Comparison of ENCODE assay signal across 8 mouse cellular contexts in the genomic region with DNA sequence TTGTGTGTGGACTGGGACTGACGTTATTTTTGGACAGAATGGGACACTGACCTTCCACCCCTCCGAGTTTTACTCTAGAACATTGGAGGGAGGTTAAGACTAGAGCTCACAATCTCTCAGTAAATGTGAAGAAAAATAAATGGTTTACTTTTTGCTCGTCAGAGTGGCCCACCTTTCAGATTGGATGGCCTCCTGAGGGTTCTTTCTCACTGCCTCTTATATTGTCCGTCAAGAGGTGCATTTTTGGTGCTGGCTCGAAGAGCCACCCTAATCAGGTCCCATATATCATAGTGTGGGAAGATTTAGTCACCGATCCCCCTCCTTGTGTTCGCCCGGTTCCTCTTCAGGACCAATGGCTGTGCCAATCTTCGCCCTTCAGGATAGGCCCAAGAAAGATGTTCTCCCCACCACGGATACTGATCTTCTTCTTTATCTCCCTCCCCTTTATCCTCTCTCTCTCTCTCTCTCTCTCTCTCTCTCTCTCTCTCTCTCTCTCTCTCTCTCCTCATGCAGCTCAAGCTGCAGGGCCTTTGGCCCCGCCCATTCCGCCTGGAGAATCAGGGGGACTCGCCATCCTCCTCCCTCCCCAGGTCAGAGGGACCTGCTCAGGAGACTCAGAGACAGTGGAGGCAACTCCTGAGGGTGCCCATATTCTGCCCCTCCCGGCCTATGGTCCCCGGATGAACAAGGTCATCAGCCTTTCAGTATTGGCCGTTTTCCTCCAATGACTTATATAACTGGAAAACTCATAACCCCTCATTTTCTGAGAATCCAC. TPM values are rescaled to one million over a fixed set of nuclear protein-coding genes. Genes with fewer than 3 reads are reported as not detected.
DNase-seq lines count a peak whose midpoint lies in the region; ATAC-seq and TF ChIP-seq lines count a peak whose summit lies in the region.

No protein-coding gene starts in this region.

- no peak for ATAC-seq in lung, embryonic 14.5 days (ENCODE audit: insufficient read depth)
- ATAC-seq in forebrain, postnatal 0 days = no peak
- no peak for ATAC-seq in midbrain, embryonic 12.5 days (ENCODE audit: low FRiP score, low read depth)

- H3K9ac ChIP-seq in lung, embryonic 14.5 days = peak overlapping the region; percentile 89
- H3K9ac ChIP-seq in forebrain, postnatal 0 days = peak overlapping the region; percentile 66
- peak overlapping the region; percentile 82 for H3K9ac ChIP-seq in midbrain, embryonic 12.5 days (replicated peaks)

- H3K27me3 ChIP-seq in lung, embryonic 14.5 days (ENCODE audit: insufficient read depth, low read length) = no peaks in the 10 kb centered on the region
- no peaks in the 10 kb centered on the region for H3K27me3 ChIP-seq in forebrain, postnatal 0 days (ENCODE audit: insufficient read depth, low read length)
- no peaks in the 10 kb centered on the region for H3K27me3 ChIP-seq in midbrain, embryonic 12.5 days

- peak; percentile 15 for DNase-seq in lung, embryonic 14.5 days
- DNase-seq in lung, postnatal 14 days = no peak
- DNase-seq in cerebellum, adult 18-20 months = peak; percentile 22 to 26
- DNase-seq in forebrain, postnatal 0 days = peak; percentile 1
- DNase-seq in kidney, postnatal 10 days = peak; percentile 42
- peak; percentile 22 to 51 for DNase-seq in thymus, postnatal 36 days
- no peak for DNase-seq in left cerebral cortex, adult 9 months (ENCODE audit: low spot score in 2 of 2)

- H3K36me3 ChIP-seq in lung, embryonic 14.5 days (ENCODE audit: insufficient read depth) = peaks cover 52% of the 10 kb centered on the region
- H3K36me3 ChIP-seq in forebrain, postnatal 0 days (ENCODE audit: insufficient read depth) = peaks cover 15% of the 10 kb centered on the region
- H3K36me3 ChIP-seq in midbrain, embryonic 12.5 days = peaks cover 45% of the 10 kb centered on the region

- TF ChIP-seq CTCF in lung, embryonic 14.5 days (IDR thresholded peaks at IDR 0.05; ENCODE audit: low read depth) = no peak
- TF ChIP-seq CTCF in forebrain, postnatal 0 days (IDR thresholded peaks at IDR 0.05; ENCODE audit: low read depth) = no peak

- H3K27ac ChIP-seq in lung, embryonic 14.5 days (ENCODE audit: low read depth) = peak overlapping the region; percentile 93
- peak overlapping the region; percentile 86; the same call in 1 of the 2 replicates for H3K27ac ChIP-seq in forebrain, postnatal 0 days (ENCODE audit: low read depth, low read length)
- H3K27ac ChIP-seq in midbrain, embryonic 12.5 days (replicated peaks) = peak overlapping the region; percentile 60; the same call in 1 of the 2 replicates

- 0 out of 2 replicates have a peak, but pooled peaks cover 4% of the 10 kb centered on the region for H3K4me1 ChIP-seq in lung, embryonic 14.5 days (ENCODE audit: insufficient read depth)
- H3K4me1 ChIP-seq in forebrain, postnatal 0 days (ENCODE audit: insufficient read depth) = 0 out of 2 replicates have a peak, but pooled peaks cover 6% of the 10 kb centered on the region
- peaks cover 13% of the 10 kb centered on the region for H3K4me1 ChIP-seq in midbrain, embryonic 12.5 days

- H3K4me2 ChIP-seq in lung, embryonic 14.5 days = peak overlapping the region; percentile 72
- H3K4me2 ChIP-seq in forebrain, postnatal 0 days (ENCODE audit: low read depth) = peak overlapping the region; percentile 75
- H3K4me2 ChIP-seq in midbrain, embryonic 12.5 days (replicated peaks) = peak overlapping the region; percentile 68

- H3K9me3 ChIP-seq in lung, embryonic 14.5 days (ENCODE audit: low read depth, low read length) = 0 out of 2 replicates have a peak, but pooled peaks cover 4% of the 10 kb centered on the region
- 0 out of 2 replicates have a peak, but pooled peaks cover 9% of the 10 kb centered on the region for H3K9me3 ChIP-seq in forebrain, postnatal 0 days (ENCODE audit: low read length)
- peaks cover 30% of the 10 kb centered on the region for H3K9me3 ChIP-seq in midbrain, embryonic 12.5 days

- WGBS in lung, embryonic 14.5 days = 42% methylated on average over 16 of the region's 16 CpGs
- 51% methylated on average over 16 of the region's 16 CpGs for WGBS in forebrain, postnatal 0 days
- 56% methylated on average over 16 of the region's 16 CpGs for WGBS in midbrain, embryonic 12.5 days

- H3K4me3 ChIP-seq in lung, embryonic 14.5 days (ENCODE audit: low read depth, low read length) = peak overlapping the region; percentile 87
- peak overlapping the region; percentile 85 for H3K4me3 ChIP-seq in forebrain, postnatal 0 days (ENCODE audit: low read depth, low read length)
- H3K4me3 ChIP-seq in midbrain, embryonic 12.5 days = peak overlapping the region; percentile 65

RNA-seq across cellular contexts. Expression of gene Brip1, which starts 1.1 kb away (rescaled TPM):
- polyA plus RNA-seq in lung, embryonic 14.5 days (2014; fragmentation: Nextera tagmentation; extraction: Ambion mirVana) = 15.4 and 17.0 TPM in 2 replicates
- total RNA-seq in forebrain, postnatal 0 days (2014; rRNA removed) = 1.8 and 3.4 TPM in 2 replicates
- 0.99 and 1.2 TPM in 2 replicates for polyA plus RNA-seq in forebrain, postnatal 0 days (2015; fragmentation: Nextera tagmentation; extraction: Ambion mirVana)
- polyA plus RNA-seq in midbrain, embryonic 12.5 days (2016; fragmentation: Nextera tagmentation; extraction: Ambion mirVana) = 6.9 and 7.6 TPM in 2 replicates

RNA-seq across cellular contexts. Expression of gene Ints2, which starts 55.3 kb away (rescaled TPM):
- 34.8 and 35.8 TPM in 2 replicates for polyA plus RNA-seq in lung, embryonic 14.5 days (2014; fragmentation: Nextera tagmentation; extraction: Ambion mirVana)
- 37.2 and 43.7 TPM in 2 replicates for total RNA-seq in forebrain, postnatal 0 days (2014; rRNA removed)
- polyA plus RNA-seq in forebrain, postnatal 0 days (2015; fragmentation: Nextera tagmentation; extraction: Ambion mirVana) = 9.1 and 12.0 TPM in 2 replicates
- polyA plus RNA-seq in midbrain, embryonic 12.5 days (2016; fragmentation: Nextera tagmentation; extraction: Ambion mirVana) = 48.3 and 51.6 TPM in 2 replicates

Comparison
In these comparisons a context has a peak if more than half of its experiments do, and no peak if none do; other contexts are left out.
1. DNase-seq: peak in lung, embryonic 14.5 days (single experiment), cerebellum, adult 18-20 months (2 of 2), forebrain, postnatal 0 days (single experiment), kidney, postnatal 10 days (single experiment) and thymus, postnatal 36 days (2 of 2); none in lung, postnatal 14 days (single experiment) and left cerebral cortex, adult 9 months (0 of 2).
2. Peak in every context shown above with its lines, with median percentiles within 50 percentile points of each other: H3K27ac ChIP-seq, H3K4me2 ChIP-seq, H3K4me3 ChIP-seq and H3K9ac ChIP-seq.